Mouse (Mus musculus): ENCODE measurements around the gene Deup1. TPM values are rescaled to one million over a fixed set of nuclear protein-coding genes. Genes with fewer than 3 reads are reported as not detected.

The Deup1 gene
- polyA plus RNA-seq, 1 experiment from 2014 or later = 0.70 TPM

GRCm38 (mm10) chr9:15584209-15584608 is 43.5 kb downstream of the Deup1 start:
- TF ChIP-seq CTCF (IDR thresholded peaks at IDR 0.05; ENCODE audit: low read depth) = no peak
- Histone ChIP-seq H3K9ac (ENCODE audit: low read depth, low read length) (no peak overlapping the region), H3K36me3 (ENCODE audit: insufficient read depth, low read length) (no peaks in the 10 kb centered on the region), H3K9me3 (replicated peaks; ENCODE audit: low read length) (no peaks in the 10 kb centered on the region), H3K4me3 (replicated peaks; ENCODE audit: low read depth, low read length) (no peak overlapping the region), H3K4me1 (replicated peaks; ENCODE audit: insufficient read depth, low read length) (no peaks in the 10 kb centered on the region), H3K4me2 (ENCODE audit: low read length) (no peak overlapping the region), H3K27me3 (ENCODE audit: insufficient read depth, low read length) (no peaks in the 10 kb centered on the region), H3K27ac (no peak overlapping the region)
- 86% methylated on average over 9 of the region's 9 CpGs for WGBS
- ATAC-seq (replicated peaks; ENCODE audit: low FRiP score, low read depth) (no peak), DNase-seq (ENCODE audit: low spot score) (no peak)

GRCm38 (mm10) chr9:15582026-15582425 is 45.7 kb downstream of the Deup1 start:
- no peak overlapping the region for H3K27ac ChIP-seq
- no peaks in the 10 kb centered on the region for H3K27me3 ChIP-seq (ENCODE audit: insufficient read depth, low read length)
- no peak overlapping the region for H3K4me2 ChIP-seq (ENCODE audit: low read length)
- DNase-seq (ENCODE audit: low spot score) (no peak), ATAC-seq (replicated peaks; ENCODE audit: low FRiP score, low read depth) (no peak)
- H3K9me3 ChIP-seq (replicated peaks; ENCODE audit: low read length) = no peaks in the 10 kb centered on the region
- no peaks in the 10 kb centered on the region for H3K36me3 ChIP-seq (ENCODE audit: insufficient read depth, low read length)
- 82% methylated on average over 5 of the region's 5 CpGs for WGBS
- no peak overlapping the region for H3K4me3 ChIP-seq (replicated peaks; ENCODE audit: low read depth, low read length)
- no peak overlapping the region for H3K9ac ChIP-seq (ENCODE audit: low read depth, low read length)
- no peak for TF ChIP-seq CTCF (IDR thresholded peaks at IDR 0.05; ENCODE audit: low read depth)
- H3K4me1 ChIP-seq (replicated peaks; ENCODE audit: insufficient read depth, low read length) = no peaks in the 10 kb centered on the region

- Histone ChIP-seq H3K9ac (ENCODE audit: low read depth, low read length) (no peak overlapping the region), H3K27me3 (ENCODE audit: insufficient read depth, low read length) (no peaks in the 10 kb centered on the region), H3K36me3 (ENCODE audit: insufficient read depth, low read length) (no peaks in the 10 kb centered on the region), H3K4me2 (ENCODE audit: low read length) (no peak overlapping the region), H3K4me1 (replicated peaks; ENCODE audit: insufficient read depth, low read length) (no peaks in the 10 kb centered on the region), H3K9me3 (replicated peaks; ENCODE audit: low read length) (no peaks in the 10 kb centered on the region), H3K27ac (no peak overlapping the region), H3K4me3 (replicated peaks; ENCODE audit: low read depth, low read length) (no peak overlapping the region)
- TF ChIP-seq CTCF (IDR thresholded peaks at IDR 0.05; ENCODE audit: low read depth) = no peak
- ATAC-seq (replicated peaks; ENCODE audit: low FRiP score, low read depth) (no peak), DNase-seq (ENCODE audit: low spot score) (no peak)
- WGBS = 44% methylated on average over 6 of the region's 6 CpGs
Observed at GRCm38 (mm10) chr9:15580176-15580575, 47.6 kb downstream of the Deup1 start.

GRCm38 (mm10) chr9:15578946-15579345 is 48.8 kb downstream of the Deup1 start:
- Histone ChIP-seq H3K4me2 (ENCODE audit: low read length) (no peak overlapping the region), H3K27me3 (ENCODE audit: insufficient read depth, low read length) (no peaks in the 10 kb centered on the region), H3K4me3 (replicated peaks; ENCODE audit: low read depth, low read length) (no peak overlapping the region), H3K9me3 (replicated peaks; ENCODE audit: low read length) (no peaks in the 10 kb centered on the region), H3K4me1 (replicated peaks; ENCODE audit: insufficient read depth, low read length) (no peaks in the 10 kb centered on the region), H3K36me3 (ENCODE audit: insufficient read depth, low read length) (no peaks in the 10 kb centered on the region), H3K27ac (no peak overlapping the region), H3K9ac (ENCODE audit: low read depth, low read length) (no peak overlapping the region)
- no peak for ATAC-seq (replicated peaks; ENCODE audit: low FRiP score, low read depth)
- WGBS = 73% methylated on average over 9 of the region's 9 CpGs
- no peak for DNase-seq (ENCODE audit: low spot score)
- no peak for TF ChIP-seq CTCF (IDR thresholded peaks at IDR 0.05; ENCODE audit: low read depth)

GRCm38 (mm10) chr9:15578427-15578826 is 49.3 kb downstream of the Deup1 start:
- Histone ChIP-seq H3K9ac (ENCODE audit: low read depth, low read length) (no peak overlapping the region), H3K4me1 (replicated peaks; ENCODE audit: insufficient read depth, low read length) (no peaks in the 10 kb centered on the region), H3K9me3 (replicated peaks; ENCODE audit: low read length) (no peaks in the 10 kb centered on the region), H3K27ac (no peak overlapping the region), H3K4me2 (ENCODE audit: low read length) (no peak overlapping the region), H3K36me3 (ENCODE audit: insufficient read depth, low read length) (no peaks in the 10 kb centered on the region), H3K27me3 (ENCODE audit: insufficient read depth, low read length) (no peaks in the 10 kb centered on the region), H3K4me3 (replicated peaks; ENCODE audit: low read depth, low read length) (no peak overlapping the region)
- no peak for ATAC-seq (replicated peaks; ENCODE audit: low FRiP score, low read depth)
- TF ChIP-seq CTCF (IDR thresholded peaks at IDR 0.05; ENCODE audit: low read depth) = no peak
- DNase-seq (ENCODE audit: low spot score) = peak; percentile 50
- WGBS = 6% methylated on average over 1 of the region's 1 CpGs

- no peaks in the 10 kb centered on the region for H3K27me3 ChIP-seq (ENCODE audit: insufficient read depth, low read length)
- H3K4me3 ChIP-seq (replicated peaks; ENCODE audit: low read depth, low read length) = no peak overlapping the region
- no peaks in the 10 kb centered on the region for H3K9me3 ChIP-seq (replicated peaks; ENCODE audit: low read length)
- no peak for TF ChIP-seq CTCF (IDR thresholded peaks at IDR 0.05; ENCODE audit: low read depth)
- WGBS = 69% methylated on average over 13 of the region's 13 CpGs
- H3K9ac ChIP-seq (ENCODE audit: low read depth, low read length) = no peak overlapping the region
- H3K36me3 ChIP-seq (ENCODE audit: insufficient read depth, low read length) = no peaks in the 10 kb centered on the region
- H3K27ac ChIP-seq = no peak overlapping the region
- H3K4me2 ChIP-seq (ENCODE audit: low read length) = no peak overlapping the region
- DNase-seq (ENCODE audit: low spot score) (no peak), ATAC-seq (replicated peaks; ENCODE audit: low FRiP score, low read depth) (no peak)
- no peaks in the 10 kb centered on the region for H3K4me1 ChIP-seq (replicated peaks; ENCODE audit: insufficient read depth, low read length)
Observed at GRCm38 (mm10) chr9:15574750-15575454, 52.8 kb downstream of the Deup1 start.

- H3K4me2 ChIP-seq (ENCODE audit: low read length) = no peak overlapping the region
- no peaks in the 10 kb centered on the region for H3K36me3 ChIP-seq (ENCODE audit: insufficient read depth, low read length)
- ATAC-seq (replicated peaks; ENCODE audit: low FRiP score, low read depth) (no peak), DNase-seq (ENCODE audit: low spot score) (no peak)
- H3K9me3 ChIP-seq (replicated peaks; ENCODE audit: low read length) = no peaks in the 10 kb centered on the region
- H3K27ac ChIP-seq = no peak overlapping the region
- H3K4me1 ChIP-seq (replicated peaks; ENCODE audit: insufficient read depth, low read length) = no peaks in the 10 kb centered on the region
- H3K4me3 ChIP-seq (replicated peaks; ENCODE audit: low read depth, low read length) = no peak overlapping the region
- H3K27me3 ChIP-seq (ENCODE audit: insufficient read depth, low read length) = no peaks in the 10 kb centered on the region
- 82% methylated on average over 7 of the region's 7 CpGs for WGBS
- no peak overlapping the region for H3K9ac ChIP-seq (ENCODE audit: low read depth, low read length)
- TF ChIP-seq CTCF (IDR thresholded peaks at IDR 0.05; ENCODE audit: low read depth) = no peak
Observed at GRCm38 (mm10) chr9:15562353-15562752, 65.4 kb downstream of the Deup1 start.
